Mouse (Mus musculus): ENCODE data around the gene Clybl. TPM values are rescaled to one million over a fixed set of nuclear protein-coding genes. Genes with fewer than 3 reads are reported as not detected.

Clybl gene
- polyA plus RNA-seq, 1 experiment from 2014 or later: 31.8 TPM

GRCm38 (mm10) chr14:122322136-122322535, 140.6 kb downstream of the Clybl start:
- ATAC-seq (replicated peaks; ENCODE audit: low FRiP score, low TSS enrichment, low read depth) (no peak), DNase-seq (ENCODE audit: low spot score) (peak; percentile 77)
- Histone ChIP-seq H3K4me3 (ENCODE audit: low read depth, low read length) (no peak overlapping the region), H3K4me1 (replicated peaks; ENCODE audit: control insufficient read depth, insufficient read depth, low read length) (no peaks in the 10 kb centered on the region), H3K27ac (ENCODE audit: low read depth) (no peak overlapping the region), H3K4me2 (ENCODE audit: low read length) (no peak overlapping the region), H3K9ac (ENCODE audit: low read length) (no peak overlapping the region), H3K9me3 (ENCODE audit: control insufficient read depth, low read length) (no peaks in the 10 kb centered on the region), H3K36me3 (ENCODE audit: control insufficient read depth, insufficient read depth, low read length) (no peaks in the 10 kb centered on the region), H3K27me3 (replicated peaks; ENCODE audit: control insufficient read depth, insufficient read depth, low read length) (no peaks in the 10 kb centered on the region)
- WGBS: 12% methylated on average over 5 of the region's 5 CpGs

GRCm38 (mm10) chr14:122323838-122324458, 142.4 kb downstream of the Clybl start:
- H3K27me3 ChIP-seq (replicated peaks; ENCODE audit: control insufficient read depth, insufficient read depth, low read length): no peaks in the 10 kb centered on the region
- ATAC-seq (replicated peaks; ENCODE audit: low FRiP score, low TSS enrichment, low read depth) (no peak), DNase-seq (ENCODE audit: low spot score) (no peak)
- H3K9me3 ChIP-seq (ENCODE audit: control insufficient read depth, low read length): no peaks in the 10 kb centered on the region
- 74% methylated on average over 9 of the region's 9 CpGs for WGBS
- no peaks in the 10 kb centered on the region for H3K4me1 ChIP-seq (replicated peaks; ENCODE audit: control insufficient read depth, insufficient read depth, low read length)
- no peak overlapping the region for H3K27ac ChIP-seq (ENCODE audit: low read depth)
- H3K9ac ChIP-seq (ENCODE audit: low read length): no peak overlapping the region
- H3K4me2 ChIP-seq (ENCODE audit: low read length): no peak overlapping the region
- H3K4me3 ChIP-seq (ENCODE audit: low read depth, low read length): no peak overlapping the region
- H3K36me3 ChIP-seq (ENCODE audit: control insufficient read depth, insufficient read depth, low read length): no peaks in the 10 kb centered on the region

DNA sequence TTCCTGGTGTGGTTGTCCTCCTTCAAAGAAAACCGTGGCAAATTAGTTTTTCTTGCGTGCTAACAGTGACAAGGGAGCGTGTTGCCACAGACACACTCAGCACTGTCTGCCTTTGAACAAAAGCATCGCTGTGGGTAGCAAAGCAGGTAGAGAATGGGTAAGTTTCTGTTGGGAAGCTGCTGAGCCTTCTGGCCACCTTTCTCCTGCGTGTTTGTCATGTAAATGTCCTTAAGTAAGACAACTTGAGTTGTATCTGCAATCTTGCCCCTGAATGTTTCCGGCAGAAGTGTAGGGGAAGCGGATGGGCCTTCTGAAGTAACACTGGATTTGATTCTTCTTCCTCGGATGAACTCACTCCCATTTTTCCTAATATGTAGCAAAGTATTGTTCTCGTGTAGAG, 148.6 kb downstream of the Clybl start:
- DNase-seq (ENCODE audit: low spot score) (no peak), ATAC-seq (replicated peaks; ENCODE audit: low FRiP score, low TSS enrichment, low read depth) (no peak)
- H3K9ac ChIP-seq (ENCODE audit: low read length): no peak overlapping the region
- H3K4me2 ChIP-seq (ENCODE audit: low read length): no peak overlapping the region
- H3K4me3 ChIP-seq (ENCODE audit: low read depth, low read length): no peak overlapping the region
- H3K4me1 ChIP-seq (replicated peaks; ENCODE audit: control insufficient read depth, insufficient read depth, low read length): no peaks in the 10 kb centered on the region
- no peak overlapping the region for H3K27ac ChIP-seq (ENCODE audit: low read depth)
- no peaks in the 10 kb centered on the region for H3K9me3 ChIP-seq (ENCODE audit: control insufficient read depth, low read length)
- no peaks in the 10 kb centered on the region for H3K36me3 ChIP-seq (ENCODE audit: control insufficient read depth, insufficient read depth, low read length)
- WGBS: 80% methylated on average over 9 of the region's 9 CpGs
- H3K27me3 ChIP-seq (replicated peaks; ENCODE audit: control insufficient read depth, insufficient read depth, low read length): no peaks in the 10 kb centered on the region

GRCm38 (mm10) chr14:122330716-122331115, 149.2 kb downstream of the Clybl start:
- Histone ChIP-seq H3K4me2 (ENCODE audit: low read length) (no peak overlapping the region), H3K4me1 (replicated peaks; ENCODE audit: control insufficient read depth, insufficient read depth, low read length) (no peaks in the 10 kb centered on the region), H3K27ac (ENCODE audit: low read depth) (no peak overlapping the region), H3K9me3 (ENCODE audit: control insufficient read depth, low read length) (no peaks in the 10 kb centered on the region), H3K27me3 (replicated peaks; ENCODE audit: control insufficient read depth, insufficient read depth, low read length) (no peaks in the 10 kb centered on the region), H3K9ac (ENCODE audit: low read length) (no peak overlapping the region), H3K4me3 (ENCODE audit: low read depth, low read length) (no peak overlapping the region), H3K36me3 (ENCODE audit: control insufficient read depth, insufficient read depth, low read length) (no peaks in the 10 kb centered on the region)
- ATAC-seq (replicated peaks; ENCODE audit: low FRiP score, low TSS enrichment, low read depth) (no peak), DNase-seq (ENCODE audit: low spot score) (no peak)
- 80% methylated on average over 2 of the region's 2 CpGs for WGBS

- Histone ChIP-seq H3K36me3 (ENCODE audit: control insufficient read depth, insufficient read depth, low read length) (no peaks in the 10 kb centered on the region), H3K4me1 (replicated peaks; ENCODE audit: control insufficient read depth, insufficient read depth, low read length) (no peaks in the 10 kb centered on the region), H3K9ac (ENCODE audit: low read length) (no peak overlapping the region), H3K27ac (ENCODE audit: low read depth) (no peak overlapping the region), H3K27me3 (replicated peaks; ENCODE audit: control insufficient read depth, insufficient read depth, low read length) (no peaks in the 10 kb centered on the region), H3K9me3 (ENCODE audit: control insufficient read depth, low read length) (no peaks in the 10 kb centered on the region), H3K4me2 (ENCODE audit: low read length) (no peak overlapping the region), H3K4me3 (ENCODE audit: low read depth, low read length) (no peak overlapping the region)
- ATAC-seq (replicated peaks; ENCODE audit: low FRiP score, low TSS enrichment, low read depth): no peak
- no peak for DNase-seq (ENCODE audit: low spot score)
- WGBS: 29% methylated on average over 14 of the region's 14 CpGs
These were observed 150.3 kb downstream of the Clybl start for GRCm38 (mm10) chr14:122331635-122332460.

- Histone ChIP-seq H3K27ac (ENCODE audit: low read depth) (no peak overlapping the region), H3K4me1 (replicated peaks; ENCODE audit: control insufficient read depth, insufficient read depth, low read length) (no peaks in the 10 kb centered on the region), H3K27me3 (replicated peaks; ENCODE audit: control insufficient read depth, insufficient read depth, low read length) (no peaks in the 10 kb centered on the region), H3K9me3 (ENCODE audit: control insufficient read depth, low read length) (no peaks in the 10 kb centered on the region), H3K4me2 (ENCODE audit: low read length) (no peak overlapping the region), H3K36me3 (ENCODE audit: control insufficient read depth, insufficient read depth, low read length) (no peaks in the 10 kb centered on the region), H3K9ac (ENCODE audit: low read length) (no peak overlapping the region), H3K4me3 (ENCODE audit: low read depth, low read length) (no peak overlapping the region)
- WGBS: 39% methylated on average over 4 of the region's 4 CpGs
- no peak for ATAC-seq (replicated peaks; ENCODE audit: low FRiP score, low TSS enrichment, low read depth)
- no peak for DNase-seq (ENCODE audit: low spot score)
These were observed 155.5 kb downstream of the Clybl start for GRCm38 (mm10) chr14:122336957-122337356.

GRCm38 (mm10) chr14:122338784-122339183, 157.3 kb downstream of the Clybl start:
- DNase-seq (ENCODE audit: low spot score): no peak
- no peak for ATAC-seq (replicated peaks; ENCODE audit: low FRiP score, low TSS enrichment, low read depth)
- WGBS: 82% methylated on average over 4 of the region's 4 CpGs
- H3K9ac ChIP-seq (ENCODE audit: low read length): no peak overlapping the region
- H3K4me3 ChIP-seq (ENCODE audit: low read depth, low read length): no peak overlapping the region
- H3K4me1 ChIP-seq (replicated peaks; ENCODE audit: control insufficient read depth, insufficient read depth, low read length): no peaks in the 10 kb centered on the region
- H3K27me3 ChIP-seq (replicated peaks; ENCODE audit: control insufficient read depth, insufficient read depth, low read length): no peaks in the 10 kb centered on the region
- no peak overlapping the region for H3K27ac ChIP-seq (ENCODE audit: low read depth)
- H3K36me3 ChIP-seq (ENCODE audit: control insufficient read depth, insufficient read depth, low read length): no peaks in the 10 kb centered on the region
- no peak overlapping the region for H3K4me2 ChIP-seq (ENCODE audit: low read length)
- no peaks in the 10 kb centered on the region for H3K9me3 ChIP-seq (ENCODE audit: control insufficient read depth, low read length)

DNA sequence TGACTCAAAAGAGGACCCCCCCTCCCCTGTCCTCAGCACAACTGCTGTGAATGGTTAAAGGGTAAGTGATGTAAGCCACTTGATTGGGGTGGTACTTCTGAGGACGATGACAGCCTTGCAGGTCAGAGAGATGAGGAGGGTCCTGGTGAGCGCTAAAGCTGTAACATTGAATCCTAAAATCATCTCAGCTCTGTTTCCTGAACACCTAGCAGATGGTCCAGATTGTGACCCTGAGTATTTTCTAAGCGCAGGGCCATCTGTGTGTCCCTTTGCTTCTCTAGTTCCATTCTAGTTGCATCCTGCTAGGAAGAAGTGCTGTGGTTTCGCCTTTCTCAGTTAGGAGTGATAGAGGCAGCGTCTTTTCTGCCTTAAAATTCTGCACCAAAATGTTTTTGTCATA, 158.6 kb downstream of the Clybl start:
- ATAC-seq (replicated peaks; ENCODE audit: low FRiP score, low TSS enrichment, low read depth) (no peak), DNase-seq (ENCODE audit: low spot score) (no peak)
- Histone ChIP-seq H3K27ac (ENCODE audit: low read depth) (no peak overlapping the region), H3K4me3 (ENCODE audit: low read depth, low read length) (no peak overlapping the region), H3K36me3 (ENCODE audit: control insufficient read depth, insufficient read depth, low read length) (no peaks in the 10 kb centered on the region), H3K4me1 (replicated peaks; ENCODE audit: control insufficient read depth, insufficient read depth, low read length) (no peaks in the 10 kb centered on the region), H3K4me2 (ENCODE audit: low read length) (no peak overlapping the region), H3K9ac (ENCODE audit: low read length) (no peak overlapping the region), H3K9me3 (ENCODE audit: control insufficient read depth, low read length) (no peaks in the 10 kb centered on the region), H3K27me3 (replicated peaks; ENCODE audit: control insufficient read depth, insufficient read depth, low read length) (no peaks in the 10 kb centered on the region)
- 87% methylated on average over 5 of the region's 5 CpGs for WGBS
